ENCODE assay signal across 8 mouse cellular contexts in the genomic region with DNA sequence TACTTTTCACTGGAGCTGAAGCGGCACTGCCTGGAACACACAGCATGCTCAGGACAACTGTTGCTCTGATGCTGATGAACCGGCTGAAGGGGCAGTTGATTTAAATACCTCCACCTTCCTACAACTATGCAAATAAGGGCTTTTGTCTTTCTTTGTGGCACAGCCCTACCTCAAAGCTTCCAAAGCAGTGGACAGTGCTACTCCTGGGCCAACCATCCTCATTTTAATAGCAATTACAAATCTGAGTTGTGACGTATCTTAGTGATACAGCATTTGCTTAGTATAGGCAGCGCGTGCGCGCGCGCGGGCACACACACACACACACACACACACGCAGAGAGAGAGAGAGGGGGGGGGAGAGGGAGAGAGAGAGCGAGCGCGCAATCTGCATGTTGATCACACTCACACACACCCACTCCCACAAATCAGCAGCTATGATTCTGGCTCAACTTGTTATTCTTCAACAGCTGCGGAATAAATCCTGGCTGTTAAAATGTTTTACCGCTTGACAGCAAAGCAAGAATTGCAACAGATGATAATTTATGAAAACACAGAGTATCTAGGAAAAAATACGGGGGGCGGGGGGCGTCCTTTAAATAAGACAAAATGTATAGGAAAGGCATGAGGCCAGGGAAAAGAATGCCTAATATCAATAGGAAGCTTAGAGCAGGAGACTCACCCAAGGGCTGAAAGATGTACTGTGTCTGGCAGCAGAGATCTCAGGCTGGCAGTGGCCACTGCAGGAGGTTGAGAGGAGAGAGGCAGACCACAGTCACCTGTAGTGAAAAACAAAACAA. TPM values are rescaled to one million over a fixed set of nuclear protein-coding genes. Genes with fewer than 3 reads are reported as not detected.
DNase-seq lines count a peak whose midpoint lies in the region; ATAC-seq and TF ChIP-seq lines count a peak whose summit lies in the region.

No protein-coding gene starts in this region.

- DNase-seq in lung, adult 2 months, result no peak
- DNase-seq in forebrain, postnatal 0 days, result peak; percentile 85
- DNase-seq in layer of hippocampus, postnatal 25 days (ENCODE audit: extremely low spot score in 1 of 2, low spot score in 1 of 2), result peak; percentile 15 to 20
- DNase-seq in spleen, adult 18-20 months, result no peak
- no peak for DNase-seq in thymus, adult 18-20 months
- DNase-seq in urinary bladder, postnatal 4 days (ENCODE audit: low spot score in 2 of 2), result no peak

- H3K4me2 ChIP-seq in lung, embryonic 16.5 days (ENCODE audit: low read depth, low read length), result peak overlapping the region; percentile 54
- peak overlapping the region; percentile 68 for H3K4me2 ChIP-seq in forebrain, postnatal 0 days (ENCODE audit: low read depth)
- peak overlapping the region; percentile 90 for H3K4me2 ChIP-seq in midbrain, embryonic 16.5 days (ENCODE audit: low read length)

- ATAC-seq in lung, embryonic 16.5 days (ENCODE audit: low read depth), result peak; percentile 66
- peak; percentile 96 for ATAC-seq in forebrain, postnatal 0 days
- peak; percentile 93 for ATAC-seq in midbrain, embryonic 16.5 days

- under 1% methylated on average over 19 of the region's 19 CpGs for WGBS in lung, embryonic 16.5 days
- WGBS in lung, adult 2 months, result 3% methylated on average over 19 of the region's 19 CpGs
- WGBS in forebrain, postnatal 0 days, result under 1% methylated on average over 19 of the region's 19 CpGs
- WGBS in midbrain, embryonic 16.5 days, result under 1% methylated on average over 18 of the region's 19 CpGs

- H3K4me3 ChIP-seq in lung, embryonic 16.5 days (ENCODE audit: low read length), result peak overlapping the region; percentile 41
- H3K4me3 ChIP-seq in lung, adult 2 months (replicated peaks; ENCODE audit: extremely low read depth, low read depth, low read length), result no peak overlapping the region
- peak overlapping the region; percentile 36 for H3K4me3 ChIP-seq in forebrain, postnatal 0 days (ENCODE audit: low read depth, low read length)
- peak overlapping the region; percentile 45 for H3K4me3 ChIP-seq in midbrain, embryonic 16.5 days (ENCODE audit: low read depth, low read length)

- no peaks in the 10 kb centered on the region for H3K4me1 ChIP-seq in lung, embryonic 16.5 days (replicated peaks; ENCODE audit: control insufficient read depth, insufficient read depth, low read length)
- no peaks in the 10 kb centered on the region for H3K4me1 ChIP-seq in lung, adult 2 months (ENCODE audit: control insufficient read depth, insufficient read depth, low read length)
- H3K4me1 ChIP-seq in forebrain, postnatal 0 days (ENCODE audit: insufficient read depth), result no peaks in the 10 kb centered on the region
- peaks cover 5% of the 10 kb centered on the region for H3K4me1 ChIP-seq in midbrain, embryonic 16.5 days (ENCODE audit: control insufficient read depth, insufficient read depth, low read length)

- peak overlapping the region; percentile 24; the same call in 1 of the 2 replicates for H3K9ac ChIP-seq in lung, embryonic 16.5 days (ENCODE audit: low read length)
- H3K9ac ChIP-seq in forebrain, postnatal 0 days, result peak overlapping the region; percentile 51
- H3K9ac ChIP-seq in midbrain, embryonic 16.5 days (ENCODE audit: low read depth, low read length), result peak overlapping the region; percentile 56

- H3K9me3 ChIP-seq in lung, embryonic 16.5 days (ENCODE audit: control insufficient read depth, low read length), result no peaks in the 10 kb centered on the region
- H3K9me3 ChIP-seq in forebrain, postnatal 0 days (ENCODE audit: low read length), result no peaks in the 10 kb centered on the region
- H3K9me3 ChIP-seq in midbrain, embryonic 16.5 days (replicated peaks; ENCODE audit: control insufficient read depth, low read length, poor library complexity, severe bottlenecking), result no peaks in the 10 kb centered on the region

- H3K36me3 ChIP-seq in lung, embryonic 16.5 days (ENCODE audit: control insufficient read depth, insufficient read depth, low read length), result no peaks in the 10 kb centered on the region
- no peaks in the 10 kb centered on the region for H3K36me3 ChIP-seq in forebrain, postnatal 0 days (ENCODE audit: insufficient read depth)
- peaks cover 14% of the 10 kb centered on the region for H3K36me3 ChIP-seq in midbrain, embryonic 16.5 days (ENCODE audit: control insufficient read depth, insufficient read depth, low read length)

- no peak for TF ChIP-seq POLR2A in lung, adult 2 months (IDR thresholded peaks at IDR 0.05; ENCODE audit: borderline replicate concordance, extremely low read depth, low read depth, low read length)

- H3K27me3 ChIP-seq in lung, embryonic 16.5 days (ENCODE audit: control insufficient read depth, insufficient read depth, low read depth, low read length), result no peaks in the 10 kb centered on the region
- H3K27me3 ChIP-seq in forebrain, postnatal 0 days (ENCODE audit: insufficient read depth, low read length), result no peaks in the 10 kb centered on the region
- no peaks in the 10 kb centered on the region for H3K27me3 ChIP-seq in midbrain, embryonic 16.5 days (ENCODE audit: control insufficient read depth, insufficient read depth, low read depth, low read length)

- no peak for TF ChIP-seq CTCF in lung, adult 2 months (IDR thresholded peaks at IDR 0.05; ENCODE audit: insufficient read depth, low read length)
- TF ChIP-seq CTCF in forebrain, postnatal 0 days (IDR thresholded peaks at IDR 0.05; ENCODE audit: low read depth), result no peak

- H3K27ac ChIP-seq in lung, embryonic 16.5 days (ENCODE audit: low read length), result no peak overlapping the region
- peak overlapping the region; percentile 54 for H3K27ac ChIP-seq in forebrain, postnatal 0 days (ENCODE audit: low read depth, low read length)
- peak overlapping the region; percentile 81 for H3K27ac ChIP-seq in midbrain, embryonic 16.5 days (ENCODE audit: low read length)

RNA-seq across cellular contexts. Expression of a gene that starts 1.5 kb away (rescaled TPM):
- polyA plus RNA-seq in lung, embryonic 16.5 days (2015; fragmentation: Nextera tagmentation; extraction: Ambion mirVana), result 7.8 and 9.6 TPM in 2 replicates
- polyA plus RNA-seq in lung, adult 2 months (2012; rRNA removed), result 0.25 and 0.56 TPM in 2 replicates
- 103 and 219 TPM in 2 replicates for total RNA-seq in forebrain, postnatal 0 days (2014; rRNA removed)
- 46.3 and 98.8 TPM in 2 replicates for polyA plus RNA-seq in forebrain, postnatal 0 days (2015; fragmentation: Nextera tagmentation; extraction: Ambion mirVana)
- total RNA-seq in layer of hippocampus, postnatal 25 days (2021), result 1 to 10 TPM; 3.6 to 6.4 TPM
- polyA plus RNA-seq in midbrain, embryonic 16.5 days (2015; fragmentation: Nextera tagmentation; extraction: Ambion mirVana), result 215 and 253 TPM in 2 replicates

RNA-seq across cellular contexts. Expression of a gene that starts 7.7 kb away (rescaled TPM):
- not detected in 2 replicates for polyA plus RNA-seq in lung, embryonic 16.5 days (2015; fragmentation: Nextera tagmentation; extraction: Ambion mirVana)
- polyA plus RNA-seq in lung, adult 2 months (2012; rRNA removed), result not detected in 2 replicates
- total RNA-seq in forebrain, postnatal 0 days (2014; rRNA removed), result not detected in 2 replicates
- not detected in 2 replicates for polyA plus RNA-seq in forebrain, postnatal 0 days (2015; fragmentation: Nextera tagmentation; extraction: Ambion mirVana)
- not detected for total RNA-seq in layer of hippocampus, postnatal 25 days (2021)
- not detected in 2 replicates for polyA plus RNA-seq in midbrain, embryonic 16.5 days (2015; fragmentation: Nextera tagmentation; extraction: Ambion mirVana)

RNA-seq across cellular contexts. Expression of a gene that starts 18.4 kb away (rescaled TPM):
- not detected in 2 replicates for polyA plus RNA-seq in lung, embryonic 16.5 days (2015; fragmentation: Nextera tagmentation; extraction: Ambion mirVana)
- polyA plus RNA-seq in lung, adult 2 months (2012; rRNA removed), result not detected in 2 replicates
- not detected in 2 replicates for total RNA-seq in forebrain, postnatal 0 days (2014; rRNA removed)
- not detected in 2 replicates for polyA plus RNA-seq in forebrain, postnatal 0 days (2015; fragmentation: Nextera tagmentation; extraction: Ambion mirVana)
- total RNA-seq in layer of hippocampus, postnatal 25 days (2021), result not detected
- polyA plus RNA-seq in midbrain, embryonic 16.5 days (2015; fragmentation: Nextera tagmentation; extraction: Ambion mirVana), result not detected in 2 replicates

RNA-seq across cellular contexts. Expression of a gene that starts 27.4 kb away (rescaled TPM):
- not detected in 2 replicates for polyA plus RNA-seq in lung, embryonic 16.5 days (2015; fragmentation: Nextera tagmentation; extraction: Ambion mirVana)
- not detected in 2 replicates for polyA plus RNA-seq in lung, adult 2 months (2012; rRNA removed)
- not detected in 2 replicates for total RNA-seq in forebrain, postnatal 0 days (2014; rRNA removed)
- not detected in 2 replicates for polyA plus RNA-seq in forebrain, postnatal 0 days (2015; fragmentation: Nextera tagmentation; extraction: Ambion mirVana)
- not detected for total RNA-seq in layer of hippocampus, postnatal 25 days (2021)
- not detected in 2 replicates for polyA plus RNA-seq in midbrain, embryonic 16.5 days (2015; fragmentation: Nextera tagmentation; extraction: Ambion mirVana)

RNA-seq across cellular contexts. Expression of a gene that starts 42.2 kb away (rescaled TPM):
- not detected in 2 replicates for polyA plus RNA-seq in lung, embryonic 16.5 days (2015; fragmentation: Nextera tagmentation; extraction: Ambion mirVana)
- not detected in 2 replicates for polyA plus RNA-seq in lung, adult 2 months (2012; rRNA removed)
- not detected in 2 replicates for total RNA-seq in forebrain, postnatal 0 days (2014; rRNA removed)
- not detected in 2 replicates for polyA plus RNA-seq in forebrain, postnatal 0 days (2015; fragmentation: Nextera tagmentation; extraction: Ambion mirVana)
- not detected for total RNA-seq in layer of hippocampus, postnatal 25 days (2021)
- polyA plus RNA-seq in midbrain, embryonic 16.5 days (2015; fragmentation: Nextera tagmentation; extraction: Ambion mirVana), result not detected in 2 replicates

Comparison
In these comparisons a context has a peak if more than half of its experiments do, and no peak if none do; other contexts are left out.
1. DNase-seq: peak in forebrain, postnatal 0 days (single experiment) and layer of hippocampus, postnatal 25 days (2 of 2); none in lung, adult 2 months (single experiment), spleen, adult 18-20 months (0 of 2), thymus, adult 18-20 months (0 of 2) and urinary bladder, postnatal 4 days (0 of 2).
2. Peak in every context shown above with its lines, with median percentiles within 50 percentile points of each other: ATAC-seq, H3K4me2 ChIP-seq and H3K9ac ChIP-seq.